Mouse (Mus musculus): Measurements from ENCODE around the gene Palmd. TPM values are rescaled to one million over a fixed set of nuclear protein-coding genes. Genes with fewer than 3 reads are reported as not detected.

Palmd gene
- polyA plus RNA-seq, 1 experiment from 2014 or later = 3.9 TPM

- Histone ChIP-seq H3K9ac (replicated peaks; ENCODE audit: low read length) (no peak overlapping the region), H3K4me2 (ENCODE audit: low read depth, low read length) (no peak overlapping the region), H3K36me3 (replicated peaks; ENCODE audit: control insufficient read depth, insufficient read depth, low read depth, low read length) (no peaks in the 10 kb centered on the region), H3K9me3 (replicated peaks; ENCODE audit: control insufficient read depth, low read length) (no peaks in the 10 kb centered on the region), H3K4me3 (ENCODE audit: low read depth, low read length) (no peak overlapping the region), H3K27ac (replicated peaks; ENCODE audit: low read depth, low read length) (no peak overlapping the region), H3K27me3 (ENCODE audit: control insufficient read depth, insufficient read depth, low read length) (no peaks in the 10 kb centered on the region), H3K4me1 (ENCODE audit: control insufficient read depth, insufficient read depth, low read length) (no peaks in the 10 kb centered on the region)
- DNase-seq (ENCODE audit: low spot score) (no peak), ATAC-seq (replicated peaks; ENCODE audit: insufficient number of reproducible peaks, low FRiP score, low TSS enrichment, low read depth) (no peak)
- 88% methylated on average over 6 of the region's 6 CpGs for WGBS
These were observed 15.4 kb downstream of the Palmd start for GRCm38 (mm10) chr3:116953366-116953765.

GRCm38 (mm10) chr3:116952242-116952899 is 16.4 kb downstream of the Palmd start:
- Histone ChIP-seq H3K36me3 (replicated peaks; ENCODE audit: control insufficient read depth, insufficient read depth, low read depth, low read length) (no peaks in the 10 kb centered on the region), H3K4me1 (ENCODE audit: control insufficient read depth, insufficient read depth, low read length) (no peaks in the 10 kb centered on the region), H3K9ac (replicated peaks; ENCODE audit: low read length) (no peak overlapping the region), H3K4me2 (ENCODE audit: low read depth, low read length) (no peak overlapping the region), H3K4me3 (ENCODE audit: low read depth, low read length) (no peak overlapping the region), H3K9me3 (replicated peaks; ENCODE audit: control insufficient read depth, low read length) (no peaks in the 10 kb centered on the region), H3K27me3 (ENCODE audit: control insufficient read depth, insufficient read depth, low read length) (no peaks in the 10 kb centered on the region), H3K27ac (replicated peaks; ENCODE audit: low read depth, low read length) (no peak overlapping the region)
- 70% methylated on average over 8 of the region's 8 CpGs for WGBS
- DNase-seq (ENCODE audit: low spot score) (no peak), ATAC-seq (replicated peaks; ENCODE audit: insufficient number of reproducible peaks, low FRiP score, low TSS enrichment, low read depth) (no peak)

- no peak for DNase-seq (ENCODE audit: low spot score)
- H3K36me3 ChIP-seq (replicated peaks; ENCODE audit: control insufficient read depth, insufficient read depth, low read depth, low read length) = no peaks in the 10 kb centered on the region
- 95% methylated on average over 3 of the region's 3 CpGs for WGBS
These were observed 17.3 kb downstream of the Palmd start for GRCm38 (mm10) chr3:116951489-116951888.

GRCm38 (mm10) chr3:116950665-116951115 is 18.1 kb downstream of the Palmd start:
- Histone ChIP-seq H3K9ac (replicated peaks; ENCODE audit: low read length) (no peak overlapping the region), H3K4me2 (ENCODE audit: low read depth, low read length) (no peak overlapping the region), H3K9me3 (replicated peaks; ENCODE audit: control insufficient read depth, low read length) (no peaks in the 10 kb centered on the region), H3K36me3 (replicated peaks; ENCODE audit: control insufficient read depth, insufficient read depth, low read depth, low read length) (no peaks in the 10 kb centered on the region), H3K4me1 (ENCODE audit: control insufficient read depth, insufficient read depth, low read length) (no peaks in the 10 kb centered on the region), H3K27ac (replicated peaks; ENCODE audit: low read depth, low read length) (no peak overlapping the region), H3K4me3 (ENCODE audit: low read depth, low read length) (no peak overlapping the region), H3K27me3 (ENCODE audit: control insufficient read depth, insufficient read depth, low read length) (no peaks in the 10 kb centered on the region)
- no peak for DNase-seq (ENCODE audit: low spot score)
- WGBS = 92% methylated on average over 6 of the region's 6 CpGs
- ATAC-seq (replicated peaks; ENCODE audit: insufficient number of reproducible peaks, low FRiP score, low TSS enrichment, low read depth) = no peak

More at GRCm38 (mm10) chr3:116951489-116951888, 17.3 kb downstream of the Palmd start:
- Histone ChIP-seq H3K4me3 (ENCODE audit: low read depth, low read length) (no peak overlapping the region), H3K9ac (replicated peaks; ENCODE audit: low read length) (no peak overlapping the region), H3K27me3 (ENCODE audit: control insufficient read depth, insufficient read depth, low read length) (no peaks in the 10 kb centered on the region), H3K4me1 (ENCODE audit: control insufficient read depth, insufficient read depth, low read length) (no peaks in the 10 kb centered on the region), H3K4me2 (ENCODE audit: low read depth, low read length) (no peak overlapping the region), H3K27ac (replicated peaks; ENCODE audit: low read depth, low read length) (no peak overlapping the region), H3K9me3 (replicated peaks; ENCODE audit: control insufficient read depth, low read length) (no peaks in the 10 kb centered on the region)
- ATAC-seq (replicated peaks; ENCODE audit: insufficient number of reproducible peaks, low FRiP score, low TSS enrichment, low read depth) = no peak

- WGBS = 87% methylated on average over 4 of the region's 4 CpGs
- Histone ChIP-seq H3K9ac (replicated peaks; ENCODE audit: low read length) (no peak overlapping the region), H3K9me3 (replicated peaks; ENCODE audit: control insufficient read depth, low read length) (no peaks in the 10 kb centered on the region), H3K4me2 (ENCODE audit: low read depth, low read length) (no peak overlapping the region), H3K36me3 (replicated peaks; ENCODE audit: control insufficient read depth, insufficient read depth, low read depth, low read length) (no peaks in the 10 kb centered on the region), H3K27ac (replicated peaks; ENCODE audit: low read depth, low read length) (no peak overlapping the region), H3K4me1 (ENCODE audit: control insufficient read depth, insufficient read depth, low read length) (no peaks in the 10 kb centered on the region), H3K4me3 (ENCODE audit: low read depth, low read length) (no peak overlapping the region), H3K27me3 (ENCODE audit: control insufficient read depth, insufficient read depth, low read length) (no peaks in the 10 kb centered on the region)
- ATAC-seq (replicated peaks; ENCODE audit: insufficient number of reproducible peaks, low FRiP score, low TSS enrichment, low read depth) (no peak), DNase-seq (ENCODE audit: low spot score) (no peak)
These were observed 22.3 kb downstream of the Palmd start for GRCm38 (mm10) chr3:116946476-116946875.

GRCm38 (mm10) chr3:116943422-116943821 is 25.4 kb downstream of the Palmd start:
- no peak overlapping the region for H3K4me3 ChIP-seq (ENCODE audit: low read depth, low read length)
- no peaks in the 10 kb centered on the region for H3K9me3 ChIP-seq (replicated peaks; ENCODE audit: control insufficient read depth, low read length)
- ATAC-seq (replicated peaks; ENCODE audit: insufficient number of reproducible peaks, low FRiP score, low TSS enrichment, low read depth) (no peak), DNase-seq (ENCODE audit: low spot score) (no peak)
- no peaks in the 10 kb centered on the region for H3K4me1 ChIP-seq (ENCODE audit: control insufficient read depth, insufficient read depth, low read length)
- H3K36me3 ChIP-seq (replicated peaks; ENCODE audit: control insufficient read depth, insufficient read depth, low read depth, low read length) = no peaks in the 10 kb centered on the region
- H3K4me2 ChIP-seq (ENCODE audit: low read depth, low read length) = no peak overlapping the region
- WGBS = 87% methylated on average over 4 of the region's 4 CpGs
- no peaks in the 10 kb centered on the region for H3K27me3 ChIP-seq (ENCODE audit: control insufficient read depth, insufficient read depth, low read length)
- no peak overlapping the region for H3K27ac ChIP-seq (replicated peaks; ENCODE audit: low read depth, low read length)
- H3K9ac ChIP-seq (replicated peaks; ENCODE audit: low read length) = no peak overlapping the region

GRCm38 (mm10) chr3:116942751-116943150 is 26.0 kb downstream of the Palmd start:
- WGBS = 75% methylated on average over 6 of the region's 6 CpGs
- Histone ChIP-seq H3K36me3 (replicated peaks; ENCODE audit: control insufficient read depth, insufficient read depth, low read depth, low read length) (no peaks in the 10 kb centered on the region), H3K27ac (replicated peaks; ENCODE audit: low read depth, low read length) (no peak overlapping the region), H3K4me2 (ENCODE audit: low read depth, low read length) (no peak overlapping the region), H3K4me1 (ENCODE audit: control insufficient read depth, insufficient read depth, low read length) (no peaks in the 10 kb centered on the region), H3K9me3 (replicated peaks; ENCODE audit: control insufficient read depth, low read length) (no peaks in the 10 kb centered on the region), H3K9ac (replicated peaks; ENCODE audit: low read length) (no peak overlapping the region), H3K4me3 (ENCODE audit: low read depth, low read length) (no peak overlapping the region), H3K27me3 (ENCODE audit: control insufficient read depth, insufficient read depth, low read length) (no peaks in the 10 kb centered on the region)
- no peak for ATAC-seq (replicated peaks; ENCODE audit: insufficient number of reproducible peaks, low FRiP score, low TSS enrichment, low read depth)
- no peak for DNase-seq (ENCODE audit: low spot score)

GRCm38 (mm10) chr3:116941559-116942117 is 27.1 kb downstream of the Palmd start:
- DNase-seq (ENCODE audit: low spot score) = no peak
- 87% methylated on average over 1 of the region's 1 CpGs for WGBS
- Histone ChIP-seq H3K36me3 (replicated peaks; ENCODE audit: control insufficient read depth, insufficient read depth, low read depth, low read length) (no peaks in the 10 kb centered on the region), H3K4me2 (ENCODE audit: low read depth, low read length) (no peak overlapping the region), H3K9ac (replicated peaks; ENCODE audit: low read length) (no peak overlapping the region), H3K9me3 (replicated peaks; ENCODE audit: control insufficient read depth, low read length) (no peaks in the 10 kb centered on the region), H3K27me3 (ENCODE audit: control insufficient read depth, insufficient read depth, low read length) (no peaks in the 10 kb centered on the region), H3K4me3 (ENCODE audit: low read depth, low read length) (no peak overlapping the region), H3K27ac (replicated peaks; ENCODE audit: low read depth, low read length) (no peak overlapping the region), H3K4me1 (ENCODE audit: control insufficient read depth, insufficient read depth, low read length) (no peaks in the 10 kb centered on the region)
- ATAC-seq (replicated peaks; ENCODE audit: insufficient number of reproducible peaks, low FRiP score, low TSS enrichment, low read depth) = no peak
